ENCODE assay signal across 8 mouse cellular contexts in the genomic region with DNA sequence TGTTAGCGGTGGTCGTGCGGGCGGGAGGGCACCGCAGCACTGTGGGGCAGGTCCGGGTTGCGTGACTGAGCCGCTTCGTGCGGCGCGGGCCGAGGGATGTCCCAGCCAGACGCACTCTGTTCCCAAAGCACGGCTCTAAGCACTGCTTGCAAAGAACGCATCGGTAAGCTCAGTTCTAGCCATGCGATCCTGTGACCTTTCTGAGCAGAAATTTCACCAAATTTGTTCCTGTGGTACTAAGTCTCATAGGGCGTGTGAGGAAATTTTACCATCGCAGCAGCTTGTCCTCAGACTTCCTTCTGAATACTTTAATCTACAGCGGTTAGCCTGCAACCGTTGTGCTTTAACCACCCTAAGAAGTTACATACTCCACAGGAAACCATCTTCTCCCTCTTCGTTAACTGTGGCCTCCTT. TPM values are rescaled to one million over a fixed set of nuclear protein-coding genes. Genes with fewer than 3 reads are reported as not detected.
DNase-seq lines count a peak whose midpoint lies in the region; ATAC-seq and TF ChIP-seq lines count a peak whose summit lies in the region.

No protein-coding gene starts in this region.

- H3K27me3 ChIP-seq in thymus, adult 2 months (ENCODE audit: control insufficient read depth, insufficient read depth, low read length) = no peaks in the 10 kb centered on the region
- H3K27me3 ChIP-seq in limb, embryonic 10.5 days (ENCODE audit: low read depth, poor library complexity, severe bottlenecking) = no peaks in the 10 kb centered on the region
- no peaks in the 10 kb centered on the region for H3K27me3 ChIP-seq in neural tube, embryonic 13.5 days

- peak overlapping the region; percentile 95 for H3K9ac ChIP-seq in neural tube, embryonic 13.5 days

- ATAC-seq in cerebellum, adult (ENCODE audit: insufficient number of reproducible peaks, low FRiP score, low TSS enrichment) = 0 out of 2 replicates have a peak, but pooled peaks have one; percentile 29
- ATAC-seq in neural tube, embryonic 13.5 days (ENCODE audit: low read depth) = peak; percentile 79

- H3K4me1 ChIP-seq in thymus, adult 2 months (replicated peaks; ENCODE audit: control insufficient read depth, insufficient read depth, low read length) = 0 out of 2 replicates have a peak, but pooled peaks cover 6% of the 10 kb centered on the region
- H3K4me1 ChIP-seq in limb, embryonic 10.5 days = peaks cover 14% of the 10 kb centered on the region
- H3K4me1 ChIP-seq in neural tube, embryonic 13.5 days (replicated peaks) = peaks cover 38% of the 10 kb centered on the region

- DNase-seq in cerebellum, postnatal 36 days = no peak
- DNase-seq in thymus, adult 2 months = no peak
- DNase-seq in thymus, postnatal 14 days = no peak
- no peak for DNase-seq in limb, embryonic 10.5 days (ENCODE audit: low spot score)
- no peak for DNase-seq in adrenal gland, postnatal 36 days
- no peak for DNase-seq in T-cell, adult 2 months (ENCODE audit: low spot score)

- H3K4me3 ChIP-seq in thymus, adult 2 months (ENCODE audit: control insufficient read depth, insufficient read depth, low read length) = peak overlapping the region; percentile 64
- H3K4me3 ChIP-seq in limb, embryonic 10.5 days = peak overlapping the region; percentile 88
- peak overlapping the region; percentile 96 for H3K4me3 ChIP-seq in neural tube, embryonic 13.5 days

- no peak for TF ChIP-seq POLR2A in thymus, adult 2 months (IDR thresholded peaks at IDR 0.05; ENCODE audit: control insufficient read depth, extremely low read depth, insufficient read depth, low read length, poor library complexity)

- TF ChIP-seq CTCF in thymus, adult 2 months (IDR thresholded peaks at IDR 0.05; ENCODE audit: borderline replicate concordance, control insufficient read depth, extremely low read depth, insufficient read depth, low read length, poor library complexity) = no peak

- under 1% methylated on average over 23 of the region's 23 CpGs for WGBS in thymus, adult 2 months
- 2% methylated on average over 23 of the region's 23 CpGs for WGBS in limb, embryonic 10.5 days
- WGBS in neural tube, embryonic 13.5 days = under 1% methylated on average over 23 of the region's 23 CpGs

- peaks cover 15% of the 10 kb centered on the region for H3K36me3 ChIP-seq in thymus, adult 2 months (ENCODE audit: control insufficient read depth, insufficient read depth, low read length)
- peaks cover 35% of the 10 kb centered on the region for H3K36me3 ChIP-seq in limb, embryonic 10.5 days
- peaks cover 29% of the 10 kb centered on the region for H3K36me3 ChIP-seq in neural tube, embryonic 13.5 days

- H3K9me3 ChIP-seq in limb, embryonic 10.5 days (replicated peaks) = no peaks in the 10 kb centered on the region
- no peaks in the 10 kb centered on the region for H3K9me3 ChIP-seq in neural tube, embryonic 13.5 days

- H3K27ac ChIP-seq in thymus, adult 2 months (ENCODE audit: control insufficient read depth, insufficient read depth, low read length) = peak overlapping the region; percentile 72
- peak overlapping the region; percentile 91 for H3K27ac ChIP-seq in limb, embryonic 10.5 days
- peak overlapping the region; percentile 97 for H3K27ac ChIP-seq in neural tube, embryonic 13.5 days (replicated peaks)

- peak overlapping the region; percentile 82 for H3K4me2 ChIP-seq in neural tube, embryonic 13.5 days

RNA-seq across cellular contexts. Expression of gene Ankrd12, which starts 0.6 kb away (rescaled TPM):
- polyA plus RNA-seq in thymus, adult 2 months (2012; rRNA removed) = 7.9 and 8.9 TPM in 2 replicates
- polyA plus RNA-seq in limb, embryonic 10.5 days (2016; fragmentation: Nextera tagmentation; extraction: Ambion mirVana) = 13.8 and 18.8 TPM in 2 replicates
- 129 and 143 TPM in 2 replicates for polyA plus RNA-seq in neural tube, embryonic 13.5 days (2015; fragmentation: Nextera tagmentation; extraction: Ambion mirVana)
- 10 to 100 TPM; 28.9 to 29.3 TPM for total RNA-seq in adrenal gland, postnatal 36 days (2021)

RNA-seq across cellular contexts. Expression of gene Ndufv2, which starts 23.9 kb away (rescaled TPM):
- polyA plus RNA-seq in thymus, adult 2 months (2012; rRNA removed) = 37.0 and 41.1 TPM in 2 replicates
- polyA plus RNA-seq in limb, embryonic 10.5 days (2016; fragmentation: Nextera tagmentation; extraction: Ambion mirVana) = 327 and 329 TPM in 2 replicates
- 376 and 404 TPM in 2 replicates for polyA plus RNA-seq in neural tube, embryonic 13.5 days (2015; fragmentation: Nextera tagmentation; extraction: Ambion mirVana)
- total RNA-seq in adrenal gland, postnatal 36 days (2021) = 100 to 1,000 TPM; 368 to 381 TPM

RNA-seq across cellular contexts. Expression of gene Washc1, which starts 33.9 kb away (rescaled TPM):
- 95.9 and 99.5 TPM in 2 replicates for polyA plus RNA-seq in thymus, adult 2 months (2012; rRNA removed)
- polyA plus RNA-seq in limb, embryonic 10.5 days (2016; fragmentation: Nextera tagmentation; extraction: Ambion mirVana) = 34.8 and 40.4 TPM in 2 replicates
- 41.4 and 42.5 TPM in 2 replicates for polyA plus RNA-seq in neural tube, embryonic 13.5 days (2015; fragmentation: Nextera tagmentation; extraction: Ambion mirVana)
- total RNA-seq in adrenal gland, postnatal 36 days (2021) = 10 to 100 TPM; 31.8 to 35.5 TPM

RNA-seq across cellular contexts. Expression of gene Ddx11, which starts 45.9 kb away (rescaled TPM):
- polyA plus RNA-seq in thymus, adult 2 months (2012; rRNA removed) = 21.5 and 22.2 TPM in 2 replicates
- polyA plus RNA-seq in limb, embryonic 10.5 days (2016; fragmentation: Nextera tagmentation; extraction: Ambion mirVana) = 38.6 and 41.6 TPM in 2 replicates
- 5.6 and 6.4 TPM in 2 replicates for polyA plus RNA-seq in neural tube, embryonic 13.5 days (2015; fragmentation: Nextera tagmentation; extraction: Ambion mirVana)
- 1 to 10 TPM; 4.3 to 6.4 TPM for total RNA-seq in adrenal gland, postnatal 36 days (2021)
